Mouse (Mus musculus) hindbrain, embryonic 16.5 days (tissue): Measurements from ENCODE around the gene Zswim8. TPM values are rescaled to one million over a fixed set of nuclear protein-coding genes. Genes with fewer than 3 reads are reported as not detected.

Experiments
- ATAC-seq: fragments of 200-750 bp; cut with Nextera tagmentation; 2 replicates; pipeline ENCODE4 v1.8.0; 2017; ENCODE audit warnings: moderate TSS enrichment, moderate library complexity
- H3K27ac ChIP-seq: fragments of 300-500 bp; sonication (generic); 2 replicates; pipeline ENCODE4 v1.5.1; 2014; ENCODE audit warnings: low read depth, mild to moderate bottlenecking, control low read depth, low read length, moderate library complexity
- H3K27me3 ChIP-seq: fragments of 300-500 bp; sonication (generic); replicated peaks from 2 replicates; pipeline ENCODE4 v1.6.1; 2014; ENCODE audit warnings: low read length; ENCODE audit not compliant: control insufficient read depth, insufficient read depth
- H3K36me3 ChIP-seq: fragments of 300-500 bp; sonication (generic); 2 replicates; pipeline ENCODE4 v1.6.1; 2014; ENCODE audit warnings: mild to moderate bottlenecking, low read length, moderate library complexity, mixed read lengths; ENCODE audit not compliant: control insufficient read depth, insufficient read depth
- H3K4me1 ChIP-seq: fragments of 300-500 bp; sonication (generic); 2 replicates; pipeline ENCODE4 v1.6.1; 2014; ENCODE audit warnings: low read depth, low read length; ENCODE audit not compliant: control insufficient read depth, insufficient read depth
- H3K4me2 ChIP-seq: fragments of 300-500 bp; sonication (generic); 2 replicates; pipeline ENCODE4 v1.6.1; 2014; ENCODE audit warnings: mild to moderate bottlenecking, low read length, control low read depth, moderate library complexity
- H3K4me3 ChIP-seq: fragments of 300-500 bp; sonication (generic); 2 replicates; pipeline ENCODE4 v1.5.1; 2014; ENCODE audit warnings: mild to moderate bottlenecking, low read length, control low read depth, moderate library complexity
- H3K9ac ChIP-seq: fragments of 300-500 bp; sonication (generic); 2 replicates; pipeline ENCODE4 v1.6.1; 2014; ENCODE audit warnings: low read depth, mild to moderate bottlenecking, control low read depth, low read length, moderate library complexity
- H3K9me3 ChIP-seq: fragments of 300-500 bp; sonication (generic); 2 replicates; pipeline ENCODE4 v1.6.1; 2014; ENCODE audit warnings: mild to moderate bottlenecking, low read length, moderate library complexity; ENCODE audit not compliant: control insufficient read depth
- WGBS: fragments of 180-500 bp; shearing (Covaris S2); extraction: QIAGEN DNeasy Blood & Tissue Kit; methylation state at CpG from one replicate; pipeline ENCODE4 v1.1.7; 2014; 5-methylcytosine and 5-hydroxymethylcytosine counted together
- polyA plus RNA-seq: library from polyadenylated mRNA; unstranded; fragments of >200 nt; fragmentation: Nextera tagmentation; extraction: Ambion mirVana; gene quantifications from 2 replicates; pipeline ENCODE4 v1.2.1, GENCODE M21; 2015

Gene Zswim8
- polyA plus RNA-seq, 1 experiment from 2014 or later = 36.1 TPM

GRCm38 (mm10) chr14:20733952-20734774 is 26.8 kb downstream of the Zswim8 start, which contains the start of gene Ndst2:
TSS of gene Ndst2 (minus strand) at chr14:20734562.
- peak; percentile 99 for ATAC-seq
- Histone ChIP-seq H3K4me2 (peak within 1 kb of the TSS; percentile 93), H3K4me3 (peak within 1 kb of the TSS; percentile 78), H3K9ac (peak within 1 kb of the TSS; percentile 88), H3K27me3 (no peaks in the 10 kb centered on the region), H3K9me3 (no peaks in the 10 kb centered on the region), H3K36me3 (peaks cover 18% of the 10 kb centered on the region), H3K27ac (peak within 1 kb of the TSS; percentile 90), H3K4me1 (peaks cover 12% of the 10 kb centered on the region)
- under 1% methylated on average over 47 of the region's 81 CpGs for WGBS

- H3K27me3 ChIP-seq = no peaks in the 10 kb centered on the region
- ATAC-seq = no peak
- peaks cover 12% of the 10 kb centered on the region for H3K36me3 ChIP-seq
- no peak overlapping the region for H3K4me3 ChIP-seq
- no peak overlapping the region; the same call in 1 of the 2 replicates for H3K27ac ChIP-seq
- H3K4me1 ChIP-seq = peaks cover 12% of the 10 kb centered on the region
- no peaks in the 10 kb centered on the region for H3K9me3 ChIP-seq
- WGBS = 68% methylated on average over 2 of the region's 2 CpGs
- H3K4me2 ChIP-seq = no peak overlapping the region; the same call in 1 of the 2 replicates
- no peak overlapping the region for H3K9ac ChIP-seq
Measured at GRCm38 (mm10) chr14:20735052-20735451, 27.7 kb downstream of the Zswim8 start.

GRCm38 (mm10) chr14:20735892-20736390 is 28.6 kb downstream of the Zswim8 start:
- Histone ChIP-seq H3K27me3 (no peaks in the 10 kb centered on the region), H3K4me1 (peaks cover 12% of the 10 kb centered on the region), H3K27ac (no peak overlapping the region), H3K9me3 (no peaks in the 10 kb centered on the region), H3K4me2 (no peak overlapping the region), H3K9ac (no peak overlapping the region), H3K36me3 (peaks cover 12% of the 10 kb centered on the region), H3K4me3 (no peak overlapping the region)
- ATAC-seq = no peak
- 85% methylated on average over 13 of the region's 13 CpGs for WGBS

GRCm38 (mm10) chr14:20737306-20737705 is 30.0 kb downstream of the Zswim8 start:
- Histone ChIP-seq H3K9ac (no peak overlapping the region), H3K27me3 (no peaks in the 10 kb centered on the region), H3K4me1 (peaks cover 12% of the 10 kb centered on the region), H3K9me3 (no peaks in the 10 kb centered on the region), H3K4me3 (no peak overlapping the region), H3K4me2 (no peak overlapping the region), H3K36me3 (peaks cover 18% of the 10 kb centered on the region), H3K27ac (no peak overlapping the region)
- no peak for ATAC-seq
- WGBS = 45% methylated on average over 14 of the region's 14 CpGs

- ATAC-seq = no peak
- 92% methylated on average over 8 of the region's 8 CpGs for WGBS
- peaks cover 6% of the 10 kb centered on the region for H3K4me1 ChIP-seq
- no peak overlapping the region for H3K27ac ChIP-seq
- no peak overlapping the region for H3K9ac ChIP-seq
- no peak overlapping the region for H3K4me2 ChIP-seq
- no peaks in the 10 kb centered on the region for H3K27me3 ChIP-seq
- H3K36me3 ChIP-seq = peaks cover 21% of the 10 kb centered on the region
- H3K9me3 ChIP-seq = no peaks in the 10 kb centered on the region
- H3K4me3 ChIP-seq = no peak overlapping the region
Measured at GRCm38 (mm10) chr14:20738511-20738910, 31.2 kb downstream of the Zswim8 start.

- ATAC-seq = no peak
- no peak overlapping the region; the same call in 1 of the 2 replicates for H3K9ac ChIP-seq
- no peaks in the 10 kb centered on the region for H3K9me3 ChIP-seq
- peaks cover 28% of the 10 kb centered on the region for H3K36me3 ChIP-seq
- no peak overlapping the region for H3K4me2 ChIP-seq
- no peak overlapping the region for H3K27ac ChIP-seq
- 91% methylated on average over 9 of the region's 9 CpGs for WGBS
- H3K4me1 ChIP-seq = no peaks in the 10 kb centered on the region
- no peak overlapping the region for H3K4me3 ChIP-seq
- H3K27me3 ChIP-seq = no peaks in the 10 kb centered on the region
Measured at GRCm38 (mm10) chr14:20741301-20741700, 33.9 kb downstream of the Zswim8 start.

- Histone ChIP-seq H3K9ac (no peak overlapping the region), H3K36me3 (peaks cover 23% of the 10 kb centered on the region), H3K9me3 (no peaks in the 10 kb centered on the region), H3K4me2 (no peak overlapping the region), H3K27me3 (no peaks in the 10 kb centered on the region), H3K27ac (no peak overlapping the region), H3K4me3 (no peak overlapping the region), H3K4me1 (no peaks in the 10 kb centered on the region)
- 86% methylated on average over 3 of the region's 3 CpGs for WGBS
- ATAC-seq = no peak
Measured at GRCm38 (mm10) chr14:20743614-20744013, 36.3 kb downstream of the Zswim8 start.

- Histone ChIP-seq H3K9me3 (no peaks in the 10 kb centered on the region), H3K9ac (no peak overlapping the region), H3K36me3 (peaks cover 14% of the 10 kb centered on the region), H3K4me3 (no peak overlapping the region), H3K4me2 (no peak overlapping the region), H3K27ac (no peak overlapping the region), H3K4me1 (no peaks in the 10 kb centered on the region), H3K27me3 (no peaks in the 10 kb centered on the region)
- ATAC-seq = no peak
- WGBS = 94% methylated on average over 3 of the region's 3 CpGs
Measured at GRCm38 (mm10) chr14:20746935-20747334, 39.6 kb downstream of the Zswim8 start.

GRCm38 (mm10) chr14:20748388-20748787 is 41.0 kb downstream of the Zswim8 start:
- ATAC-seq = 0 out of 2 replicates have a peak, but pooled peaks have one; percentile 46
- H3K27me3 ChIP-seq = no peaks in the 10 kb centered on the region
- 72% methylated on average over 4 of the region's 4 CpGs for WGBS

More at GRCm38 (mm10) chr14:20748388-20748787, 41.0 kb downstream of the Zswim8 start:
- H3K4me3 ChIP-seq = no peak overlapping the region
- no peak overlapping the region for H3K27ac ChIP-seq
- H3K36me3 ChIP-seq = peaks cover 10% of the 10 kb centered on the region; the same call in 1 of the 2 replicates
- H3K9ac ChIP-seq = no peak overlapping the region
- no peaks in the 10 kb centered on the region for H3K9me3 ChIP-seq
- H3K4me2 ChIP-seq = no peak overlapping the region
- H3K4me1 ChIP-seq = no peaks in the 10 kb centered on the region
